Mouse (Mus musculus) heart, adult 2 months (tissue): ENCODE measurements around the gene Cd274. TPM values are rescaled to one million over a fixed set of nuclear protein-coding genes. Genes with fewer than 3 reads are reported as not detected.

Experiments used
- DNase-seq, 2 experiments: peaks; one replicate each; pipeline ENCODE4 v3.0.0; 2021
- H3K27ac ChIP-seq: fragments of 200-600 bp; 2 replicates; pipeline ENCODE4 v1.8.1; 2022
- H3K27me3 ChIP-seq: fragments of 200-500 bp; 2 replicates; pipeline ENCODE4 v1.6.1; 2012; ENCODE audit warnings: mild to moderate bottlenecking, low read length, inconsistent platforms, mixed read lengths; ENCODE audit not compliant: control insufficient read depth, insufficient read depth
- H3K36me3 ChIP-seq: fragments of 200-500 bp; 2 replicates; pipeline ENCODE4 v1.6.1; 2012; ENCODE audit warnings: low read length, inconsistent platforms; ENCODE audit not compliant: control insufficient read depth, insufficient read depth
- H3K4me1 ChIP-seq: fragments of 200-500 bp; 2 replicates; pipeline ENCODE4 v1.6.1; 2011; ENCODE audit warnings: low read length; ENCODE audit not compliant: control insufficient read depth, insufficient read depth
- H3K4me3 ChIP-seq: fragments of 200-600 bp; 2 replicates; pipeline ENCODE4 v1.8.1; 2022
- H3K79me2 ChIP-seq: fragments of 200-500 bp; replicated peaks from 2 replicates; pipeline ENCODE4 v1.6.1; 2012; ENCODE audit warnings: mild to moderate bottlenecking, inconsistent platforms, low read length, moderate library complexity, mixed read lengths; ENCODE audit not compliant: control insufficient read depth, insufficient read depth
- H3K9ac ChIP-seq: fragments of 200-500 bp; 2 replicates; pipeline ENCODE4 v1.6.1; 2012; ENCODE audit warnings: low read depth, mild to moderate bottlenecking, control low read depth, inconsistent platforms, low read length, mixed read lengths
- CTCF ChIP-seq: fragments of 200-600 bp; IDR thresholded peaks from 2 replicates; pipeline ENCODE4 v1.8.1; 2022; ENCODE audit warnings: antibody characterized with exemption, mild to moderate bottlenecking, moderate library complexity
- EP300 ChIP-seq: fragments of 200-500 bp; IDR thresholded peaks from 2 replicates; pipeline ENCODE4 v1.6.1; 2011; ENCODE audit warnings: low read depth, low read length, control low read depth; ENCODE audit not compliant: insufficient read depth
- POLR2A ChIP-seq: fragments of 200-500 bp; IDR thresholded peaks from 2 replicates; pipeline ENCODE4 v1.6.1; 2011; ENCODE audit warnings: mild to moderate bottlenecking, low read depth, low read length, control low read depth; ENCODE audit not compliant: insufficient read depth
- WGBS: fragments of 180-500 bp; shearing (Covaris S2); methylation state at CpG from one replicate; pipeline ENCODE4 v1.1.7; 2018; 5-methylcytosine and 5-hydroxymethylcytosine counted together
- intact Hi-C: fragments of 180-260 bp; cut with DNase I; formaldehyde crosslinking; loops from one replicate; pipeline ENCODE4 v1.15.1; 2025
- polyA plus RNA-seq: library from polyadenylated mRNA; depleted of rRNA; stranded (reverse); fragments of >200 nt; gene quantifications from 2 replicates; pipeline ENCODE4 v1.2.3, GENCODE M21; 2012
- total RNA-seq, 2 experiments: library from RNA; stranded (reverse); gene quantifications; 2 replicates each; pipeline ENCODE4 v1.2.3; 2021

Cd274 gene
- total and polyA plus RNA-seq, 3 experiments = 1.8 to 5.4 (median 4.3) TPM

DNA sequence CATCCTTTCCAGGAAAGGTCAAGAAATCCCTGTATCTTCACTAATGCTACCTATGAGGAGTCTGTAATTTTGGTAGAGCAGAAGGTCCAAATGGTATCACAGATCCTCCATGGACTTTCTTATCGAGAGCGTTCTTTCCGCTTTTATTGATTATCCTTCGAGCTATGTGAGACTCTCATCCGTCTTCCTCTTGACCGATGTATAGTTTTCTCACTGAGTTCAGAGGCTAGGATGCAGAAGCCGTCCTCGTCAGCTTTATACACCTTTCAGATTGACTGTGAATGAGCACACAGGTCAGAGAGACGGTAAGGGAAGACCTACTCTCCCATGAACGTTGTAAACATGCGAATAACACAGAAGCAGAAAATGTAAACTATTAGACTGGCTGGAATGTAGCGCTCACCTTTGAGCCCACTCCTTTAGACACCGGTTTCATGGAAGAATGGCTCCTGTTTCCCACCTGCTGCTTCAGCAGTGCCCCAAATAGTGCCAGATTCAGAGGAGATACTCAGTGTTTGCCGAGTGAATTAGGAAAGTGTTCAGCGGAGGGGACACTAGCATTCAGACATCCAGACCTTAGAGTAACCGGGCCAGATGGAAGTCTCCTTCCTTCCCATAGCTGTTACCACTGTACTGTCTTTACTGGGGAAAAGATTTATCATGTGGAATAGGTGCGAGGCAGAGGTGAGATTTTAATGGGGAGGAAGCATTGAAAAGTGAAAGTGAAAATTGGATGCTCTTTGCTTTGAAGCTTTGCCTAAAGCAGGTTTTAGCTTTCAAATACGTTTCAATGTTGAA lies 4.2 kb downstream of the Cd274 start:
- intact Hi-C loops = loop anchor here (5.0 kb wide), 2 partner anchors 46 to 436 kb away; partner anchors contain the start of gene 9930021J03Rik
- peak overlapping the region; percentile 37 for H3K4me3 ChIP-seq
- peak overlapping the region; percentile 77 for H3K27ac ChIP-seq
- DNase-seq = peak in 1 of 2 experiments; percentile 24
- H3K79me2 ChIP-seq = no peaks in the 10 kb centered on the region
- H3K4me1 ChIP-seq = peaks cover 1% of the 10 kb centered on the region
- H3K27me3 ChIP-seq = no peaks in the 10 kb centered on the region
- no peaks in the 10 kb centered on the region for H3K36me3 ChIP-seq
- peak overlapping the region; percentile 52 for H3K9ac ChIP-seq
- 71% methylated on average over 18 of the region's 18 CpGs for WGBS
- TF ChIP-seq EP300 (no peak), CTCF (no peak), POLR2A (no peak)

DNA sequence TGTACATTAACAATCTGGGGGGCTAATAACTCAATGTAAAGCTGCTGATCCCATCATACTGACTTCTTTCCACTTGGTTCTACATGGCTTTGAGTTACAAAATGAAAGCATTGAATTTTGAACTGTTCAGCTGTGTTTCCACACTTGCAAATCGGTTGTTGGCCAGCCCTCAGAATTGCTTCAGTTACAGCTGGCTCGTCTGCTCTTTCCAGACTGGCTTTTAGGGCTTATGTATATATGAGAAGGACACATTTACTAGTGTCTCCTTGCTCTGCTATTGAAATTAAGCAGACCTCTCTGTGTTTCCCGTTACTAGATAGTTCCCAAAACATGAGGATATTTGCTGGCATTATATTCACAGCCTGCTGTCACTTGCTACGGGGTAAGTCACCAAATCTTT lies 4.9 kb downstream of the Cd274 start:
- peak overlapping the region; percentile 52 for H3K9ac ChIP-seq
- H3K27me3 ChIP-seq = no peaks in the 10 kb centered on the region
- no peaks in the 10 kb centered on the region for H3K79me2 ChIP-seq
- peak overlapping the region; percentile 37 for H3K4me3 ChIP-seq
- H3K27ac ChIP-seq = peak overlapping the region; percentile 77
- intact Hi-C loops = loop anchor here (5.0 kb wide), 2 partner anchors 45 to 435 kb away; partner anchors contain the start of gene 9930021J03Rik
- no peaks in the 10 kb centered on the region for H3K36me3 ChIP-seq
- H3K4me1 ChIP-seq = peaks cover 1% of the 10 kb centered on the region
- peak in 1 of 2 experiments; percentile 32 for DNase-seq
- TF ChIP-seq POLR2A = no peak
- 27% methylated on average over 4 of the region's 4 CpGs for WGBS

DNA sequence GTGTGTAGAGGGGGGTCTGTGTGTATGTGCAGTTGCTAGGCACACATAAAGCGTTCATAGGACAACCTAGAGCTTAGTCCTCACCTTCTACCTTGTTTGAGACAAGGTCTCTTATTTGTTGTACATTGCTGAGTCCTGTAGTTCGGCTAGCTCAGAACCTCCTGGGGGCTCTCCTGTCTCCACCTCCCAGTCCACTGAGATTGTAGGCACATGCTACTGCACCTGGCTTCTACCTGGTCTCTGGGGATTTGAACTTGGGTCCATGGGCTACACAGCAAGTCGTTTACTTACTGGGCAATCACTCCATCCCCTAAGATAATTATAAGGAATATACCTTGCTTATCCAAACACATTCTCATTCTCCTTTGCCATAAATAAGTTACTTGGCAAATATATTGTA lies 5.4 kb downstream of the Cd274 start:
- 81% methylated on average over 3 of the region's 3 CpGs for WGBS
- intact Hi-C loops = loop anchor here (5.0 kb wide), 2 partner anchors 45 to 435 kb away; partner anchors contain the start of gene 9930021J03Rik
- no peaks in the 10 kb centered on the region for H3K27me3 ChIP-seq
- no peak for TF ChIP-seq POLR2A
- TF ChIP-seq CTCF = no peak
- H3K4me1 ChIP-seq = peaks cover 1% of the 10 kb centered on the region
- peak overlapping the region; percentile 77 for H3K27ac ChIP-seq
- no peaks in the 10 kb centered on the region for H3K36me3 ChIP-seq
- peak overlapping the region; percentile 37 for H3K4me3 ChIP-seq
- H3K79me2 ChIP-seq = no peaks in the 10 kb centered on the region
- no peak for DNase-seq
- H3K9ac ChIP-seq = no peak overlapping the region

DNA sequence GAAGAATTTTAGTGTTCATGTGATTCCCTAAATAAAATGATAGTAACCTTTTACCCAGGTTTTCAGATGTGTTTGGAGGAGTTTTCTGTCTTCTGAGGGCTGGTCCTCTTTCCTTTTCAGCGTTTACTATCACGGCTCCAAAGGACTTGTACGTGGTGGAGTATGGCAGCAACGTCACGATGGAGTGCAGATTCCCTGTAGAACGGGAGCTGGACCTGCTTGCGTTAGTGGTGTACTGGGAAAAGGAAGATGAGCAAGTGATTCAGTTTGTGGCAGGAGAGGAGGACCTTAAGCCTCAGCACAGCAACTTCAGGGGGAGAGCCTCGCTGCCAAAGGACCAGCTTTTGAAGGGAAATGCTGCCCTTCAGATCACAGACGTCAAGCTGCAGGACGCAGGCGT lies 6.2 kb downstream of the Cd274 start:
- H3K4me3 ChIP-seq = no peak overlapping the region
- no peaks in the 10 kb centered on the region for H3K79me2 ChIP-seq
- WGBS = 50% methylated on average over 11 of the region's 11 CpGs
- TF ChIP-seq EP300 (no peak), POLR2A (no peak), CTCF (no peak)
- no peak overlapping the region for H3K9ac ChIP-seq
- DNase-seq = no peak
- H3K4me1 ChIP-seq = peaks cover 1% of the 10 kb centered on the region
- no peak overlapping the region for H3K27ac ChIP-seq
- no peaks in the 10 kb centered on the region for H3K27me3 ChIP-seq
- intact Hi-C loops = loop anchor here (5.0 kb wide), 2 partner anchors 44 to 434 kb away; partner anchors contain the start of gene 9930021J03Rik
- H3K36me3 ChIP-seq = no peaks in the 10 kb centered on the region

DNA sequence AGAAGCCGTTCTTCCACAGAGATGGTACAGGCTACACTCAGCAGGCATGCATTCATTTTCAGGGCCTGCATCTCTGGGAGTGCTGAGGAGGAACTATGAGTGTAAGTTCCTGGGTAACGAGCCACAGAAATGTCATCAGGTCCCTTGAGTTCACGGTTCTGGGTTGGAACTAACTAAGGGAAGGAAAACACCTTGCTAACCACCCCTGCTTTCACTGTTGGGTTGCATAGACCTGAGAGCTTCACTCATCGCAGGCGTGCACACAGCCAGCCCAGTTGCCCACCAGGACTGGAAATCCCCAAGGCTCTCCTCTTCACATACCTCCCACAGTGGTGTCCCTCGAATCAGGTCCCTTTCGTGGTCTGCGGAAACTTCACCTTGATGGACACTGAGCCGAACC lies 7.7 kb downstream of the Cd274 start:
- WGBS = 88% methylated on average over 9 of the region's 9 CpGs
- no peaks in the 10 kb centered on the region for H3K79me2 ChIP-seq
- H3K4me3 ChIP-seq = no peak overlapping the region
- H3K27ac ChIP-seq = no peak overlapping the region
- no peak for DNase-seq
- TF ChIP-seq CTCF (no peak), POLR2A (no peak), EP300 (no peak)
- no peak overlapping the region for H3K9ac ChIP-seq
- no peaks in the 10 kb centered on the region for H3K36me3 ChIP-seq
- no peaks in the 10 kb centered on the region for H3K27me3 ChIP-seq
- peaks cover 1% of the 10 kb centered on the region; the same call in 1 of the 2 replicates for H3K4me1 ChIP-seq
- intact Hi-C loops = loop anchor here (5.0 kb wide), 2 partner anchors 42 to 432 kb away; partner anchors contain the start of gene 9930021J03Rik

DNA sequence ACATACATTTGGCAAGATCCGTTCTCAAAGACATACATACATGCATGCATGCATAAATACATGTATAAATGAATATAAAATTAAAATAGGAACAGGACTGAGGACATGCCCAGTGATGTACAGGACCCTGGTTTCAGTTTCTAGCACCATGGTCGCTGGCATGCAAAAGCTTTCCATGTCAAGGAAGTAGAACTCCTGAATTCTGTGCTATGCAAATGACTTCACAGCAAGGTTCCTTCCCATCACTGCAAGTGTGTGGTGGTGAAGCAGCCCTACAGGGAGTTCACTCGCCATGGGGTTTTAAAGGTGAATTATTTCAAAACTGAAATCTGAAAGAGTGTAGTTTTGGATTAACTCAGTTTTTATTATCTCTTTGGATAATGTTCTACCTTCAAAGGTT lies 9.1 kb downstream of the Cd274 start:
- DNase-seq = no peak
- Histone ChIP-seq H3K9ac (no peak overlapping the region), H3K27ac (no peak overlapping the region), H3K4me3 (no peak overlapping the region), H3K27me3 (no peaks in the 10 kb centered on the region), H3K79me2 (no peaks in the 10 kb centered on the region), H3K4me1 (peaks cover 1% of the 10 kb centered on the region; the same call in 1 of the 2 replicates), H3K36me3 (no peaks in the 10 kb centered on the region)
- intact Hi-C loops = no loop called here
- no peak for TF ChIP-seq CTCF
- no peak for TF ChIP-seq POLR2A
- no peak for TF ChIP-seq EP300
- WGBS = 84% methylated on average over 3 of the region's 3 CpGs
